Mouse (Mus musculus): ENCODE results near the gene Rab3il1. TPM values are rescaled to one million over a fixed set of nuclear protein-coding genes. Genes with fewer than 3 reads are reported as not detected.

The Rab3il1 gene
- total and polyA plus RNA-seq, 3 experiments = 0.04 TPM; not detected in 2

GRCm38 (mm10) chr19:10011408-10011807 lies 9.9 kb downstream of the Rab3il1 start:
- H3K4me3 ChIP-seq (replicated peaks in 1 of 3; ENCODE audit: low read depth in 2 of 3, low read length in 2 of 3, poor library complexity in 1 of 3) = no peak overlapping the region
- DNase-seq (ENCODE audit: extremely low read depth) = no peak
- no peaks in the 10 kb centered on the region for H3K4me1 ChIP-seq (ENCODE audit: control insufficient read depth in 1 of 2, insufficient read depth in 2 of 2)
- H3K36me3 ChIP-seq (replicated peaks in 1 of 2; ENCODE audit: control insufficient read depth in 1 of 2, insufficient read depth in 1 of 2, low read length in 1 of 2) = no peaks in the 10 kb centered on the region
- no peaks in the 10 kb centered on the region for H3K9me3 ChIP-seq (replicated peaks; ENCODE audit: low read length)
- H3K79me2 ChIP-seq (replicated peaks; ENCODE audit: control insufficient read depth, extremely low read depth, insufficient read depth, poor library complexity, severe bottlenecking) = no peaks in the 10 kb centered on the region
- dilution Hi-C loops (cut with MboI; ENCODE audit: extremely low pct_ligation_motif_present, extremely low pct_unique_long_range_greater_than_20kb, low sequenced_read_pairs) = no loop called here
- TF ChIP-seq ELF1 (IDR thresholded peaks at IDR 0.05; ENCODE audit: low read depth, low read length) (no peak), SIN3A (IDR thresholded peaks at IDR 0.05; ENCODE audit: low read length) (no peak)
- no peak overlapping the region for H3K27ac ChIP-seq (ENCODE audit: insufficient read depth, low read depth)
- no peak overlapping the region for H3K9ac ChIP-seq (ENCODE audit: insufficient read depth, low read depth)
- in situ Hi-C loops (cut with MboI; ENCODE audit: low pct_ligation_motif_present, low pct_unique_long_range_greater_than_20kb, low sequenced_read_pairs) = no loop called here
- H3K27me3 ChIP-seq (replicated peaks) = peaks cover 27% of the 10 kb centered on the region
- no peak overlapping the region for H3K4me2 ChIP-seq (ENCODE audit: insufficient read depth, low read depth, poor library complexity, severe bottlenecking)

- H3K4me1 ChIP-seq (ENCODE audit: control insufficient read depth in 1 of 2, insufficient read depth in 2 of 2) = peaks cover 0 to 1% of the 10 kb centered on the region in 2 experiments; a peak in 2 of 4 replicates
- no peak overlapping the region for H3K27ac ChIP-seq (ENCODE audit: insufficient read depth, low read depth)
- no peaks in the 10 kb centered on the region for H3K79me2 ChIP-seq (replicated peaks; ENCODE audit: control insufficient read depth, extremely low read depth, insufficient read depth, poor library complexity, severe bottlenecking)
- H3K9me3 ChIP-seq (replicated peaks; ENCODE audit: low read length) = no peaks in the 10 kb centered on the region
- H3K27me3 ChIP-seq (replicated peaks) = peaks cover 39% of the 10 kb centered on the region
- no peak overlapping the region for H3K4me2 ChIP-seq (ENCODE audit: insufficient read depth, low read depth, poor library complexity, severe bottlenecking)
- no peaks in the 10 kb centered on the region for H3K36me3 ChIP-seq (replicated peaks in 1 of 2; ENCODE audit: control insufficient read depth in 1 of 2, insufficient read depth in 1 of 2, low read length in 1 of 2)
- in situ Hi-C loops (cut with MboI; ENCODE audit: low pct_ligation_motif_present, low pct_unique_long_range_greater_than_20kb, low sequenced_read_pairs) (no loop called here), dilution Hi-C loops (cut with MboI; ENCODE audit: extremely low pct_ligation_motif_present, extremely low pct_unique_long_range_greater_than_20kb, low sequenced_read_pairs) (no loop called here)
- DNase-seq (ENCODE audit: extremely low read depth) = no peak
- H3K4me3 ChIP-seq (replicated peaks in 1 of 3; ENCODE audit: low read depth in 2 of 3, low read length in 2 of 3, poor library complexity in 1 of 3) = no peak overlapping the region
- TF ChIP-seq MAX (IDR thresholded peaks at IDR 0.05; ENCODE audit: low read length) (no peak), ELF1 (IDR thresholded peaks at IDR 0.05; ENCODE audit: low read depth, low read length) (no peak), MAZ (IDR thresholded peaks at IDR 0.05; ENCODE audit: low read depth, low read length) (no peak), POLR2A (IDR thresholded peaks at IDR 0.05; ENCODE audit: low read depth, low read length) (no peak), BHLHE40 (IDR thresholded peaks at IDR 0.05; ENCODE audit: low read depth, low read length) (no peak), NRF1 (IDR thresholded peaks at IDR 0.05; ENCODE audit: low read depth, low read length) (no peak), CTCF (conservative IDR thresholded peaks at IDR 0.05 in 1 of 2, IDR thresholded peaks at IDR 0.05 in 1 of 2; ENCODE audit: low read depth in 2 of 2, low read length in 2 of 2) (no peak), TCF12 (IDR thresholded peaks at IDR 0.05; ENCODE audit: low read depth, low read length) (no peak)
- no peak overlapping the region for H3K9ac ChIP-seq (ENCODE audit: insufficient read depth, low read depth)
These were observed 11.4 kb downstream of the Rab3il1 start for GRCm38 (mm10) chr19:10012827-10013278.

- dilution Hi-C loops (cut with MboI; ENCODE audit: extremely low pct_ligation_motif_present, extremely low pct_unique_long_range_greater_than_20kb, low sequenced_read_pairs) = no loop called here
- Histone ChIP-seq H3K9me3 (replicated peaks; ENCODE audit: low read length) (no peaks in the 10 kb centered on the region), H3K4me3 (replicated peaks in 1 of 3; ENCODE audit: low read depth in 2 of 3, low read length in 2 of 3, poor library complexity in 1 of 3) (no peak overlapping the region), H3K4me1 (ENCODE audit: control insufficient read depth in 1 of 2, insufficient read depth in 2 of 2) (peaks cover 2 to 6% of the 10 kb centered on the region in 2 experiments), H3K9ac (ENCODE audit: insufficient read depth, low read depth) (no peak overlapping the region), H3K36me3 (replicated peaks in 1 of 2; ENCODE audit: control insufficient read depth in 1 of 2, insufficient read depth in 1 of 2, low read length in 1 of 2) (no peaks in the 10 kb centered on the region), H3K79me2 (replicated peaks; ENCODE audit: control insufficient read depth, extremely low read depth, insufficient read depth, poor library complexity, severe bottlenecking) (no peaks in the 10 kb centered on the region), H3K27ac (ENCODE audit: insufficient read depth, low read depth) (no peak overlapping the region), H3K4me2 (ENCODE audit: insufficient read depth, low read depth, poor library complexity, severe bottlenecking) (no peak overlapping the region), H3K27me3 (replicated peaks) (peaks cover 41% of the 10 kb centered on the region)
- no peak for TF ChIP-seq ZKSCAN1 (IDR thresholded peaks at IDR 0.05; ENCODE audit: borderline replicate concordance, low read depth, low read length)
- TF ChIP-seq ELF1 (IDR thresholded peaks at IDR 0.05; ENCODE audit: low read depth, low read length) = no peak
- no peak for TF ChIP-seq BHLHE40 (IDR thresholded peaks at IDR 0.05; ENCODE audit: low read depth, low read length)
- TF ChIP-seq JUND (conservative IDR thresholded peaks at IDR 0.05; ENCODE audit: low read depth, low read length) = no peak
- TF ChIP-seq PAX5 (IDR thresholded peaks at IDR 0.05; ENCODE audit: low read length) = no peak
- TF ChIP-seq EP300 (IDR thresholded peaks at IDR 0.05; ENCODE audit: low read length) = no peak
- in situ Hi-C loops (cut with MboI; ENCODE audit: low pct_ligation_motif_present, low pct_unique_long_range_greater_than_20kb, low sequenced_read_pairs) = no loop called here
- DNase-seq (ENCODE audit: extremely low read depth) = no peak
These were observed 11.9 kb downstream of the Rab3il1 start for GRCm38 (mm10) chr19:10013348-10013747.
